Mouse (Mus musculus) 3134 (cell line): ENCODE data around the gene Kremen2.
"Not testable (repeated sequence)": the region's sequence is repeated elsewhere in the genome, so short reads cannot be mapped to it uniquely, and the experiment has no call there.

Source experiments
- DNase-seq: peaks from one replicate; pipeline ENCODE4 v3.0.0-alpha.2; 2011; ENCODE audit warnings: low spot score; ENCODE audit not compliant: insufficient read length; ENCODE audit errors: extremely low read depth

Gene Kremen2

DNA sequence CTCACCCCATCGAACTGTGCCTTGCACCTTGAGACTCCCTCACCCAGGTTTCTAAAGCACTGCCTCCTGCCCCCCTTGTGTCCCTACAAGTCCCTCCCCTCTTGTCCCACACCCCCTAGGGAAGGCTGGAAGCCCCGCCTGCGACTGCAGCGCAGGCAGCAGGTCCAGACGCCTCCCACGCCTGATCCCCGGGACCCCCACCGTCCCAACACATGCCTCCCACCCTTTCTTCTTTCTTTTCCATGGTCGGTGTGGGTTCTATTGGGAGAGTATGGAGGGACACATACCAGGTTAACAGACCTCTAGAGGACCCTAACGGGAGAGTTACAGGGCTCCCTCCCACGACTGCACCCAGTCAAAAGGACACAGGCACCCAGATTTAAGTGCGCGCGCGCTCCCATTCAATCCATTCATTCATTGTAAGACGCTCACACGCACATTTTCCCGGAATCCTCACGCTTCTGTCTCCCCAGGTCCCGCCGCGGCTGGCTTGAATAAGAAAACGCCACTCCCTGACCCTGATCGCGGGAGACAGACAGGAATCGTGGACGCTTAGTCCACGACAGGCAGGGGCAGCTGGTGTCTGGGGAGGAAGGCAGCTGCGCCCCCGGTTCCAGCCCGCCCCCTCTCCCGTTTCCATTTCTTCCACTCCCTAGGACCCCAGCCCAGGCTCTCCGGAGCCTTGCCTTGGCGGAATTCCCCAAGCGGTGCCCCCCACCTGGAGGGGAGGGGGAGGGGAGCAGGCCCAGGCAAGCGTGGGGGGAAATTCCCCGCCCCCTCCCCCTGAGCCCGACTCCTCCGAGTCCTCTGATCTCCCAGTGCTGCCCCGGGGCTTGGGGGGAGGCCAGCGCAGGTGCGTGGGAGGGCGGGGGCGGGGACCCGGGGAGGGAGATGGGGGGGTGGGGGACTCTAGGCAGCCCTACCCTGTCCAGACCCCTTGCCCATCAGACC, at the start of gene Kremen2:
Gene Kremen2 (minus strand): TSS at position 533 of the 951 bp plus-strand sequence.
- DNase-seq, result no peak

DNA sequence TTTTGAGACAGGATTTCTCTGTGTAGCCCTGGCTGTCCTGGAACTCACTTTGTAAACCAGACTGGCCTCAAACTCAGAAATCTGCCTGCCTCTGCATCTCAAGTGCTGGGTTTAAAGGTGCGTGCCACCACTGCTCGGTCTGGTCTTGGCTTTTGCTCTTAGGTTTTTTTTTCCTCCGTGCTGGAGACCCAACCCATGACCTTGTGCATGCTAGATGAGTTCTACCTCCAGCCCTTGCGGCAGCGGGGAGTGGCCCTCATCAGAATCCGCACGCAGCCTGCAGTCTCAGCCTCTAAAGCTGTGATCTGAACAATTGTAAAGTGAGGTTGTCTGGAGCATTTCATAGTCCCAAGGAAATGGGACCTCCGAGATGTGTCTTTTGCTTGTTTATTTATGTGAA, 49.7 kb upstream of the Kremen2 start:
- DNase-seq, result no peak

DNA sequence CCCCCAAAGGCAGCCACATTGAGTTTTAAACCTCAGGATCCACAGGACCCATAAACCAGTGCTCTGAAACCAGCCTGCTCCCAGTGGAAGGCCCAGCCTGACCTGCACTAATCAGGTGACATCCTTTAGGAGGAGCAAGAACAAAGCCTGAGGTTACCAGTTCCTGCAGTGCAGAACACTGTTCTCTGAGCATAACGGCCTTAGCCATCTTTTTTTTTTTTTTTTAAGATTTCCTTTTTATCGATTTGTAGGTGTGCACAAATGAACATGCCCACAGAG, 45.4 kb upstream of the Kremen2 start:
- no peak for DNase-seq

DNA sequence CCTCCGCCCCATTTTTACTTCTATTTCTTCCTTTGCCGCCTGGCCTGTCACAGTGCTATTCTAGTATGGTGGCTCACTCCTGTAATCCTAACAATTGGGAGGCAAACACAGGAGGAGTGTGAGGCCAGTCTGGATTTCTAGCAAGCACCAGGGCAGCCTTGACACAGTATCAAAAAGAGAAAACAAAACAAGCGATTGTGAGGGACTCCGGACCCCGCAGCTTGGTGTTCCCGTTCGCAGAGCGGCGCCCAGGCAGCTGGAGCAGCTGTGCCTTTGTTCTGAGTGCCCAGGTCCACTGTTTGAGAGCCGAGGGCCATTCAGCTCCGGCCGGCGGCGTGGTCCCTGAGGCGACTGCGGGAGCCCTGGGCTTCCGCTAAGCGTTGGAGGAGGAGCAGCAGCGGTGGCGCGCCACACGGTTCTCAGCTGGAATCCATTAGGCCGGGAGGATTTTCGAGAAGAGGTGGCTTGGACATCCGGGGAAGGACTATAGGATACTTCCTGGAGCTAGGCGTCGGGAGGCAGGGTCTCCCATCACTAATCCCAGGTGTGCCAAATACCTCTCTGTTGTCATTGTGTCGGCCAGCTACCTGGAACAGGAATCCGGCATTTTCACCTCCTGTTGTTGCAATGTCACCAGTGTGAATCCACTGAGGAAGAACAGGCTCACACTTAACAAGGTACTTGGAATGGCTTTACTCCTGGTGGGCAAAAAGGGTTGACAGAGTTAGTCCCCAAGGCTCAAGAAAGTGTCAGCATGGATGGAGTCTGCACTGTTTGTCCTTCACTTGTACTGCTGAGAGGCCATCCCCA, 44.8 kb upstream of the Kremen2 start, which contains the start of gene Srrm2:
Gene Srrm2 (plus strand): TSS at position 264 of the 810 bp plus-strand sequence.
- DNase-seq, result no peak

DNA sequence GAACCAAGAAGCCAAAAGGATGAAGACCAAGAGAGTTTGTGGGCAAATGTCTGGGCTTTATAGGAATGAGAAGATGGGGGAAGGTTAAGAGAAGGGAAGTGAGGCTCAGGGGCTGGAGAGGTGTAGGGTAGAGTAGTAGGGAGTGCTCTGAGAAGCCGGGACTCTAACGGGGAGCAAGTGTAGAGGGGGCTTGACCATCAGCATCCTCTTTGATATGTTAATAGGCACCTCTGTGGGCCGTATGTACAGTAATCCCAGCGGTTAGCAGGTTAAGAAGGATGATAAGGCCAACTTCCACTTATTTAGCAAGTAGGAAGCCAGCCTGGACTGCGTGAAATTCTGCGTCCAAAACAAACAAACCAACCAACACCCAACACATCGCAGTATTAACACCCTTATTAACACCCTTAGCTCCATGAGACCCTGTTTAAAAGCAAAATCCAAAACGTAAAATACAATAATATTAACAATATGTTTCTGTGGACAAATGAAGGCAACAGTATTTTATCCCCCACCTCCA, 44.2 kb upstream of the Kremen2 start:
- no peak for DNase-seq

DNA sequence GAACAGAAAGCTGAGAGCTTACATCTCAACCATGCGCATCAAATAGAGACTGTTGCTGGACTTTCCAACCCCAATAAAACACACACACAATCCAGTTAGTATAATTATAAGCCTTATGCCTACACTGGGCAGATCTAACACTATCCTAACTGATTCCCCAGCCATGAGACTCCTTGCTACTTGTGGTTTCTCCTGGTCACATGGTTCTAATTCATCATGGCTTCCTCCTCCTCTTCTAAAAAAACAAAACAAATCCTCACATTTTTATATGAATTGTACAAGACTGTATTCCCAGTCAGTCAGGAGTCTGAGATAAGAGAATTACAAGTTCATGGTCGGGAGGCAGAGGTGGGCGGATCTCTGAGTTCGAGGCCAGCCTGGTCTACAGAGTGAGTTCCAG, 43.3 kb upstream of the Kremen2 start:
- DNase-seq, result no peak

DNA sequence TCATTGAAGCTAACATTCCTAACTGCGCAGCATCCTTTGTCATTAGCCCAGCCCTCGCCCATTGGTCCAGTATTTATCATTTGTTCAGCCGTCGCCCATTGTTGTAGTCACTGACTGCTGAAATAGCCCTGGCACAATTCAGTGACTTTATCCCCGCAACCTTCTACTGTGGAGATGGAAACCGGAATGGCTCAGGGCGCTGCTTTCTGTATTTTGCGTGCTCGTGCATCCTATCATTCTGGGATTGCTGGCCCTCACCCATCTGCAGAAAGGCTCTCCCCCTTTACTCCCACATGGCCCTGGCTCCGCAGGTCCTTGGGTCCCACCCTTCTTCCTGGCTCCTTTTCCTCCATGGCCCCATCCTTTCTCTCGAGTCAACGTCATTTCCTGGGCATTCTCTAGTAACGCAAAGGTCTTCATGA, 40.9 kb upstream of the Kremen2 start:
- DNase-seq, result no peak

DNA sequence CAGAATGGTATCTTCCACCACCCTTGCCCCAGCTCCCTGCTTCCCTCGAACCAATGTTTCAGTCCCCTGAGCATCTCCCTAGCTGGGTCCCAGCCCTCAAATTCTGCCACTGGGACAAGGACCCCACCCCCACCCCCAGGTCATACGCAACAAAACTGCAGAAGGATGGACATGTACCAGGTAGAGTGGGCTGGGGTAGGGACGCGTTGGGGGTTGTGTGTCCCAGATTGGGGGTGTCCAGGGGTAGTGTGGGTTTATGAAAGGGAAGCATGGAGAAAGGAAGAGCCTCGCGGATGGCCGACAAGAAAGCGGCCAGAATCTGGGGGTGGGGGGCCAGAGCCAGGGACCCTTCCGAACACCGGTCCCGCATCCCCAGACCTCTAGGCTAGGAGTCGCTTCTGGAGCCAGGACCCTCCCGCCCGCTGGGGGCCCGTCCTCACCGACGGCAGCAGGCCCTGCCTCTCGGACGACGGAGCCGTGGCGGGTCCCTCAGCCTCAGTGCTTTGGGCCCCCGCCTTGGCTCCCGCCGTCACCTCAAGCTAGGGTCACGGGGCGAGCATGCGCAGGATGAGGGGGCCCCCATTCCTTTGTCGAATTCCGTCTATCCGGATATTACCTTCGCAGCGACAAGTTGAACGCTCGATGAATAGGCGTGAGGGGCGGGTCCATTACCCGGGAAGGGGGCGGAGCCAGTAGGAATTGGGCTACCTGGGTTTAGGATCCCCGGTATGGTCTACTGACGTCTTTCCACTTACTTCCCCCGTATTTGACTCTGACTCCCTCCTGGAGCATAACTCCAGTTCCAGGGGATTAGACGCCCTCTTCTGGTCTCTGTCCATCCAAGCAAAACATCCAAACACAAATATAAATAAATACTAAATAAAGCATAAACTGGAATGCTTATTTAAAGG, 40.2 kb upstream of the Kremen2 start, which contains the start of gene Flywch2:
Gene Flywch2 (minus strand): TSS at position 521 of the 911 bp plus-strand sequence.
- no peak for DNase-seq

DNA sequence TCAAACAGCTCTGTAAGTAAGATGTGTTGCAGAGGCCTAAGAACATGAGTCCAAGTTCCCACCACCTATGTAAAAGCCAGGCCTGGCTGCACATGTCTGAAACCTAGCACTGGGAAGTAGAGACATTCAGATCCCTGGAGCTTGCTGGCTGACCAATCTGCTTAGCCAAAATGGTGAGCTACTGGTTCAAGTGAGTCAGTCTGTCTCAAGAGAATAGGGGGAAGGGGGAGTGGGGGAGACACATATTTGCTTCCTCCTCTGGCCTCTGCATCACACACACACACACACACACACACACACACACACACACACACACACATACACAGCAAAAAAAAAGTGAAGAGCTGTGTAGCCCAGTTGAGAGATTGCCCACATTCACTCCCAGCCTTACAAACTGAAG, 37.7 kb upstream of the Kremen2 start:
- no peak for DNase-seq

DNA sequence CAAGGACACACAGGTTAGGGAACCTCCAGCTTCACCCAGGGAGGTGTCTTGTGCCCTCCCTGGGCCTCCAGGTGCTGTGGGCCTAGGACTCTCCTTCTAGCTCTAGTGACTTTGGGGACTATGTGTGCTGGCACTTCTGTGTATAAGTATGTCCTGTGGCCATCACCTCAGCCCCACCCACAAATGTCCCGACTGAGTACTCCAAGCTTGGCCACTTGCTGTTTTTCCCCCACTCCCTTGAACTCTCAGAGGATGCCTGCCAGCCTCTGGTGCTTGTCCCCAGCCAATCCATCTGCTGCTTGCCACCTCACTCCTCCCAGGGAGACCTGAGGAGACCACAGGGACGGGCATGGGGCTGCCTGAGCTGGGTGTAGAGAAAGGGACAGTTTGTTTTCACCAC, 32.8 kb upstream of the Kremen2 start:
- DNase-seq, result no peak

DNA sequence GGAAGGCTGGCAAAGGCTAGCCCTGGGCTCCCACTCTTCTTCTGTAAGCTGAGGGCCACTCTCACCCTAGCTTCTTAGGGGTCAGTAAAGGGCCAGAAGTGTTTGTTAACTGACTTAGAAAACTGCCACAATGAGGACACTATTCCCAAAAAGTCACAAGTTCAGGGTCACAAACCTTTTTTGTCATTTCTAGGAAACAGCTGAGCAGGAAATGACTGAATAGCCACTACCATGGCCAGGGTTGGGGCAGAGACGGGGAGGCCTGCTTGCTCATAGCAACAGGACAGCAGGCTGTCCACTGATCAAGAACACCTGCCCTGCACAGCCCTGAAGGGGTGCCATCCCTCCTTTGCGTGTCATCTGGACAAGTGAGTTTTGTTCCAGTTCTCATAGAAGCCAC, 31.5 kb upstream of the Kremen2 start:
- DNase-seq, result no peak

DNA sequence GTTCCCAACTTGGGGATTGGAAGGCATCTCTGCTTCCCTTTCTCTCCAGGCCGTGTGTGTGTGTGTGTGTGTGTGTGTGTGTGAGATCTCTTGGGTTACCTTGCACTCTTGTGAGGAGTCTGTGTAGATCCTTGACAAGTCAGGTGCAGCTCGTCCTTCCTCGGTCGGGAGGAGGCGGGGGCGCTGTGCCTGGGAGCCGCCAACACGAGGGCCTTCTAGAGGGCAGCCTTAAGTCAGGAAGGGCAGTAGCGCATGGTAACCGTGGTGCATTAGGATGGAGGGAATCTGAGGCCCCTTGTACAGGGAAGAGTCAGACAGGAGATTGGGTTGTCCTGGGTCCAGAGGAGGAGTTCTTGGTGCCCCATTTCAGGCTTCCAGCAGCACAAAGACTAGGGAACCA, 30.6 kb upstream of the Kremen2 start:
- DNase-seq, result no peak

DNA sequence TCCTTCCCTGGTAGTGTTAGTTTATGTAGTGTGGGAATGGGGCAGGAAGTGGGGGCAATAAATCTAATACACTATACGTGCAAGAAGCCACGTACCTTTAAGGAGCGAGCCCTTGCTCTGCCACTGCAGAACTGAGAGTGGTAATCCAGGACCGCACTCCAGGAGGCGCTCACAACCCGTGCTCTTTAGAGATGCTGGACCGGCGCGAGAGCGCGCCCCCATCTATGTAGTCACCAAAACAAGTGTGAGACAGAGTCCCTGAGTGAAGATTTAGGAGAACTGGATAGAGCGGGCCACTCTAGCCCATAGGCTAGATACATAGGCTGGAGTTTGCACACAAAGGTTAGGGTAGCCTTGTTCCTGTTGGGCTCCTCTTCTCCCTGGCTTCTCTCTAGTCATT, 28.5 kb upstream of the Kremen2 start:
- DNase-seq, result peak; percentile 67

DNA sequence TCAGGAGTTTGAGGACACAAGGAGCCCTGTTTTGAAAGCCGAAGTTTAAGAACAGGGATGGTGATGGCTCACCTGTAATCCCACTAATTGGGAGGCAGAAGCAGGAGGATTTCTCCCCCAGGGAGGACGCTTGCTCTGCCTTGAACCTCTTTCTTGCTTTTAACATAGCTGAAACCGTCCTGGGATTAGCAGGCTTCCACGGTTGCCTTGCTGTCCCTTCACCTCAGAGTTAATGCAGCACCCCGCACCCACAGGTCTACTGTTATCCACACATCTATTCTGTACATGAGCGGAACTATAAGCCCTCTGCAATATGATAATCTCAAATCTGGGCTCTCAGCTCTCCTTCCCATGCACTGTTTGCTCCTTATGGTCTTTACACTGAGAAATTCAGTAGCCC, 28.0 kb upstream of the Kremen2 start:
- DNase-seq, result no peak

DNA sequence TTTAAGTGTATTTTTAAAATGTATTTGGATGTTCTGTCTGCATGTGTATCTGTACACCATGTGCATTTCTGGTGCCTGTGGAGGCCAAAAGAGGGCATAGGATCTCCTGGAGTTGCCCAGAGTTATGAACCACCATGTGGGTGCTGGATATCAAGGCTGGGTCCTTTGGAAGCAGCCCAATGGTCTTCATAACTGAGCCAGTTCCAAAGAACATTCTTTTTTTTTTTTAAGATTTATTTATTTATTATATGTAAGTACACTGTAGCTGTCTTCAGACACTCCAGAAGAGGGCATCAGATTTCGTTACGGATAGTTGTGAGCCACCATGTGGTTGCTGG, 26.6 kb upstream of the Kremen2 start:
- not testable (repeated sequence) for DNase-seq

DNA sequence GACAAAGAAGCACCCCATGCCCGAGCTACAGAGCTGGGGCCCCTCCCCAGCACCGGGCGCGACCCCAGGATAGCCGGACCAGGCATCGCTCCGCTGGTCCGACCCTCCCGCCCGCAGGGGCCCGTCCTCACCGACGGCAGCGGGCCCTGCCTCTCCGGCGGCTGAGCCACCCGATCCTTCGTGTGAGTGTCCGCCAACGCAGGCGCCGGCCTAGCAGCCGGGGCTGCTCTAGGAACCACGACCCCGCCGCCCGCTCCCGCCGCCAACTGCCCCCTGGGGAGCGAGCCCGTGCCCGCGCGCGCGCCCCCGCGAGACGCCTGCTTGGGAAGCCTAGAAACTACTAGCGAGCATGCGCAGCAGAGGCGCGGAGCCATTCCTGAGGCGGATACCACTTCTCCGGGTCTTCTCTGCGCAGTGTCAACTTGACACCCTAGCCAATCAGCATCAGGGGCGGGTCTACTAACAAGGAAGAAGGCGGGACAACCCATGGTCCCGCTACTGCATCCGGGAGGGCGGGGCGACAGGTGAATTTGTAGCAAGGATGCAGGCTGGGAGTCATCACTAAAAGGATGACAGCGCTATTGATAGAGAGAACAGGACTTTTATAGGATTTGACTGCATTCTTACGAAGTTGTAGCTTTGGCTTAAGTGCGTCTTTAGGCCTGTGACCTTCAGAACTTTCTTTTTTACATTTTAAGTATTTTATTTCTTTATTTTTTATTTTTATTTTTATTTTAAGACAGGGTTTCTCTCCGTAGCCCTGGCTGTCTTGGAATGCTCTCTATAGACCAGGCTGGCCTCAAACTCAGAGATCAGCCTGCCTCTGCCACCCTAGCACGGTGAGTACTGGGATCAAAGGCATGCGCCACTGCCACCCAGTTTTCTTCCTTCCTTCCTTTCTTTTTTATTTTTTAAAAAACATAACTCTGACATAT, 25.9 kb upstream of the Kremen2 start, which contains the start of gene Flywch1:
Gene Flywch1 (minus strand): TSS at position 319 of the 935 bp plus-strand sequence.
- DNase-seq, result peak; percentile 94

DNA sequence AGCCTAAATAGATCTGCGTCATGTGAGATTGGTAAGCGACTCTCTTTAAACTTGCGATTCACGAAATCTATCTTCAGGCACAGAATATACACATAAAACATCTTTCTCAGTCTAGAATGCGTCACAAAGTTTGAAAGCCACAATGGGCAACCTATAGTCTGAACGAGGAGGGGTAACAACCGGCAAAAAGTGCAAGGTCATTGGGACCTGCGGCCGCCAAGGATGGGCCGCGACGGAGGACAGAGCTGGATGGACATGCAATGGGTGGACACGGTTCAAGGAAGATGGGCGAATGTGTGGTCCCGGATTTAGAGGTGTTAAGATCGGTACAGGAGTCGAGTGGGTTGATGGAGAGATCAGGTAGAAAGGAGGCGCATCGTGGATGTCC, 25.3 kb upstream of the Kremen2 start:
- DNase-seq, result no peak

DNA sequence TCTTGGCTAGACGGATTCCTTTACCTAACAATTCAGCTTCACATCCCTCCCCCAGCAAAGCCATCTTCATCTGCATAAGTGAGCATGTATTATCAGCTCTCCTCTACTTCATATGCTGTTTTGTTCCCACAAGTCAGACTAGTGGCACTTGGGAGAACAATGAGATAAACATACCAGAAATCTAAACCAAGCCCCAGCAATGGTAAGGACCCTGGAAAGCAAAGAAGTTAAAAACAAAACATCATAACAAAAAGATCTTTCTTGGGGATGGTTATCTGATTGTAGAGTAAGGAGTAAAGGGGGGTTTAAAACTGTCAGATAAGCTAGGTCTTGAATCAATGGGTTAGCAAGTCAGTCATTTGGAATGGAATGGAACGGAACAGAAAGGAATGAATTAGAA, 24.9 kb upstream of the Kremen2 start:
- no peak for DNase-seq

DNA sequence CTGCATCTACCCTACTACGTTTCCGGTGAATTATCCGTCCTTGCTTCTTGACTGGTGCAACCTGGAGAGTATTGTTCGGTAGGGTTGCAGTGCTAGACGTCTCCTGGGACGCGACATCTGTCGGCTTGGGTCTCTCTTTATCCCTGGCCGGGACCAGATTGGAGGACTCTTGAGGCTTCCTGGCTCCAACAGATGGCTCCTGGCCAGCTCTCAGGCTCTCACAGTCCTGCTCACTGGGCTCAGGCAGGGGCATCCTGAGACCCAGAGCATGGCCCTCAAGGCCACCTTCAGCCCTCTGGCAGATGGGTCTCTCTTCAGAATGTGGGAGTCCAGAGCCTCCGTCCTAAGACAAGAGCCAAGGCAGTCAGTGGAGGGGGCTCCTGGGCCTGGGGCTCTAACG, 17.3 kb upstream of the Kremen2 start:
- no peak for DNase-seq
